ENCODE assay signal across 7 mouse cellular contexts in genomic region chr4:119338422-119338821, GRCm38 (mm10). TPM values are rescaled to one million over a fixed set of nuclear protein-coding genes. Genes with fewer than 3 reads are reported as not detected.
DNase-seq lines count a peak whose midpoint lies in the region; ATAC-seq and TF ChIP-seq lines count a peak whose summit lies in the region.

No protein-coding gene starts in this region.

- no peak overlapping the region for H3K4me3 ChIP-seq in MEL (ENCODE audit: control insufficient read depth in 1 of 2, insufficient read depth in 1 of 2, low read depth in 2 of 2, low read length in 2 of 2)
- no peak overlapping the region for H3K4me3 ChIP-seq in embryonic facial prominence, embryonic 13.5 days
- no peak overlapping the region for H3K4me3 ChIP-seq in limb, embryonic 13.5 days

- H3K9ac ChIP-seq in MEL (ENCODE audit: control insufficient read depth, low read depth, low read length, poor library complexity, severe bottlenecking) = no peak overlapping the region
- H3K9ac ChIP-seq in embryonic facial prominence, embryonic 13.5 days = peak overlapping the region; percentile 47; the same call in 1 of the 2 replicates
- no peak overlapping the region for H3K9ac ChIP-seq in limb, embryonic 13.5 days

- no peak for ATAC-seq in embryonic facial prominence, embryonic 13.5 days (ENCODE audit: insufficient number of reproducible peaks, insufficient read depth, low FRiP score, low TSS enrichment, low read depth)
- ATAC-seq in limb, embryonic 13.5 days (ENCODE audit: low FRiP score, low read depth) = no peak

- no peaks in the 10 kb centered on the region for H3K79me2 ChIP-seq in MEL (ENCODE audit: control insufficient read depth, insufficient read depth, low read length, poor library complexity)

- H3K27me3 ChIP-seq in MEL (ENCODE audit: control insufficient read depth in 1 of 2, insufficient read depth in 2 of 2, low read length in 2 of 2) = peaks cover 2% of the 10 kb centered on the region in 2 experiments; a peak in 2 of 4 replicates
- H3K27me3 ChIP-seq in embryonic facial prominence, embryonic 13.5 days = no peaks in the 10 kb centered on the region
- no peaks in the 10 kb centered on the region for H3K27me3 ChIP-seq in limb, embryonic 13.5 days

- no peak for TF ChIP-seq POLR2A in MEL (IDR thresholded peaks at IDR 0.05; ENCODE audit: control insufficient read depth in 1 of 2, insufficient read depth in 1 of 2, low read depth in 1 of 2, low read length in 2 of 2, poor library complexity in 1 of 2)

- DNase-seq in layer of hippocampus, adult 11-12 months (ENCODE audit: low spot score) = peak; percentile 16
- DNase-seq in layer of hippocampus, adult 9-11 months = no peak
- peak; percentile 9 for DNase-seq in MEL (ENCODE audit: low read depth, low spot score)
- no peak for DNase-seq in urinary bladder, postnatal 14 days (ENCODE audit: low spot score)
- no peak for DNase-seq in B cell, adult 2 months

- peak overlapping the region; percentile 42; the same call in 1 of the 2 replicates for H3K4me2 ChIP-seq in embryonic facial prominence, embryonic 13.5 days
- peak overlapping the region; percentile 46 for H3K4me2 ChIP-seq in limb, embryonic 13.5 days (replicated peaks)

- 73% methylated on average over 4 of the region's 4 CpGs for WGBS in embryonic facial prominence, embryonic 13.5 days
- WGBS in limb, embryonic 13.5 days = 64% methylated on average over 4 of the region's 4 CpGs

- H3K4me1 ChIP-seq in MEL (ENCODE audit: control insufficient read depth in 1 of 2, insufficient read depth in 2 of 2, low read length in 2 of 2) = peaks cover 0 to 4% of the 10 kb centered on the region in 2 experiments; a peak in 1 of 4 replicates
- 0 out of 2 replicates have a peak, but pooled peaks cover 8% of the 10 kb centered on the region for H3K4me1 ChIP-seq in embryonic facial prominence, embryonic 13.5 days
- peaks cover 6% of the 10 kb centered on the region; the same call in 1 of the 2 replicates for H3K4me1 ChIP-seq in limb, embryonic 13.5 days

- no peaks in the 10 kb centered on the region for H3K9me3 ChIP-seq in MEL (replicated peaks; ENCODE audit: insufficient read depth, low read length)
- H3K9me3 ChIP-seq in embryonic facial prominence, embryonic 13.5 days = no peaks in the 10 kb centered on the region
- no peaks in the 10 kb centered on the region for H3K9me3 ChIP-seq in limb, embryonic 13.5 days

- no peak overlapping the region for H3K27ac ChIP-seq in MEL (ENCODE audit: control insufficient read depth, low read depth, low read length)
- H3K27ac ChIP-seq in embryonic facial prominence, embryonic 13.5 days = 0 out of 2 replicates have a peak overlapping the region, but pooled peaks have one; percentile 44
- no peak overlapping the region for H3K27ac ChIP-seq in limb, embryonic 13.5 days

- H3K36me3 ChIP-seq in MEL (ENCODE audit: control insufficient read depth in 1 of 2, insufficient read depth in 2 of 2, low read length in 2 of 2) = no peaks in the 10 kb centered on the region
- no peaks in the 10 kb centered on the region for H3K36me3 ChIP-seq in embryonic facial prominence, embryonic 13.5 days
- H3K36me3 ChIP-seq in limb, embryonic 13.5 days = no peaks in the 10 kb centered on the region

- no peak for TF ChIP-seq RAD21 in MEL (IDR thresholded peaks at IDR 0.05; ENCODE audit: low read depth, low read length)

- TF ChIP-seq EP300 in MEL (IDR thresholded peaks at IDR 0.05; ENCODE audit: low read depth in 1 of 2, low read length in 2 of 2) = no peak

- TF ChIP-seq CTCF in MEL (IDR thresholded peaks at IDR 0.05 in 2 of 3, conservative IDR thresholded peaks at IDR 0.05 in 1 of 3; ENCODE audit: control insufficient read depth in 1 of 3, insufficient read depth in 1 of 3, low read depth in 2 of 3, low read length in 3 of 3, poor library complexity in 1 of 3, severe bottlenecking in 1 of 3) = no peak

TF ChIP-seq in MEL, 35 proteins besides CTCF, POLR2A, EP300 and RAD21:
- TF ChIP-seq BHLHE40 (IDR thresholded peaks at IDR 0.05; ENCODE audit: borderline replicate concordance, low read depth, low read length) (no peak), SMC3 (IDR thresholded peaks at IDR 0.05; ENCODE audit: low read depth, low read length) (no peak), MAX (IDR thresholded peaks at IDR 0.05; ENCODE audit: low read length) (no peak), NELFE (IDR thresholded peaks at IDR 0.05; ENCODE audit: low read depth, low read length) (no peak), UBTF (IDR thresholded peaks at IDR 0.05; ENCODE audit: borderline replicate concordance, insufficient read depth, low read depth, low read length) (no peak), MYC (IDR thresholded peaks at IDR 0.05; ENCODE audit: low read depth, low read length) (no peak), ZMIZ1 (IDR thresholded peaks at IDR 0.05; ENCODE audit: low read depth, low read length) (no peak), USF2 (IDR thresholded peaks at IDR 0.05; ENCODE audit: borderline replicate concordance in 1 of 2, insufficient read depth in 1 of 2, low read depth in 1 of 2, low read length in 2 of 2) (no peak), ZC3H11A (IDR thresholded peaks at IDR 0.05; ENCODE audit: low read depth, low read length) (no peak), MEF2A (IDR thresholded peaks at IDR 0.05; ENCODE audit: extremely low read depth, insufficient replicate concordance, low read depth, low read length, poor library complexity, severe bottlenecking) (no peak), RCOR1 (IDR thresholded peaks at IDR 0.05; ENCODE audit: low read depth, low read length) (no peak), TCF12 (IDR thresholded peaks at IDR 0.05; ENCODE audit: low read depth, low read length) (no peak), ZNF384 (IDR thresholded peaks at IDR 0.05; ENCODE audit: low read depth, low read length) (no peak), USF1 (IDR thresholded peaks at IDR 0.05; ENCODE audit: low read depth, low read length) (no peak), TBP (IDR thresholded peaks at IDR 0.05; ENCODE audit: low read depth, low read length) (no peak), E2F4 (IDR thresholded peaks at IDR 0.05; ENCODE audit: borderline replicate concordance, low read depth, low read length) (no peak), SIN3A (IDR thresholded peaks at IDR 0.05; ENCODE audit: low read length) (no peak), ZKSCAN1 (IDR thresholded peaks at IDR 0.05; ENCODE audit: low read depth, low read length) (no peak), MYB (IDR thresholded peaks at IDR 0.05; ENCODE audit: low read depth, low read length) (no peak)

RNA-seq across cellular contexts. Expression of gene Ppih, which starts 18.1 kb away (rescaled TPM):
- total RNA-seq in MEL (2012; rRNA removed) = 211 and 246 TPM in 2 replicates
- 100 to 1,000 TPM; 140 to 199 TPM for polyA plus RNA-seq in MEL (2012; ENCODE audit: insufficient read depth in 1 of 2, insufficient read length in 2 of 2, low read depth in 1 of 2, low replicate concordance in 2 of 2, missing spikeins in 1 of 2)
- 103 and 125 TPM in 2 replicates for polyA plus RNA-seq in embryonic facial prominence, embryonic 13.5 days (2015; fragmentation: Nextera tagmentation; extraction: Ambion mirVana)
- polyA plus RNA-seq in limb, embryonic 13.5 days (2015; fragmentation: Nextera tagmentation; extraction: Ambion mirVana) = 105 and 108 TPM in 2 replicates

RNA-seq across cellular contexts. Expression of gene Ybx1, which starts 44.0 kb away (rescaled TPM):
- total RNA-seq in MEL (2012; rRNA removed) = 979 and 1,115 TPM in 2 replicates
- polyA plus RNA-seq in MEL (2012; ENCODE audit: insufficient read depth in 1 of 2, insufficient read length in 2 of 2, low read depth in 1 of 2, low replicate concordance in 2 of 2, missing spikeins in 1 of 2) = 1,000 to 10,000 TPM; 2,172 to 2,666 TPM
- 680 and 805 TPM in 2 replicates for polyA plus RNA-seq in embryonic facial prominence, embryonic 13.5 days (2015; fragmentation: Nextera tagmentation; extraction: Ambion mirVana)
- 637 TPM in 2 replicates for polyA plus RNA-seq in limb, embryonic 13.5 days (2015; fragmentation: Nextera tagmentation; extraction: Ambion mirVana)

Comparison
In these comparisons a context has a peak if more than half of its experiments do, and no peak if none do; other contexts are left out.
1. DNase-seq: peak in layer of hippocampus, adult 11-12 months (single experiment) and MEL (single experiment); none in layer of hippocampus, adult 9-11 months (single experiment), urinary bladder, postnatal 14 days (single experiment) and B cell, adult 2 months (0 of 2).